Mouse (Mus musculus) ES-E14 (cell line): ENCODE data around the gene Agrn.

Experiments used
- MAFK ChIP-seq: IDR thresholded peaks from 2 replicates; pipeline ENCODE4 v1.6.1; 2014; ENCODE audit warnings: mild to moderate bottlenecking, low read depth, low read length, inconsistent platforms; ENCODE audit not compliant: insufficient read depth
- ZNF384 ChIP-seq: IDR thresholded peaks from 2 replicates; pipeline ENCODE4 v1.6.1; 2012; ENCODE audit warnings: low read depth, low read length, inconsistent platforms

GRCm38 (mm10) chr4:156171828-156172227 is 25.5 kb downstream of the Agrn start:
- TF ChIP-seq ZNF384 (no peak), MAFK (no peak)
